Mouse (Mus musculus) erythroid progenitor cell, adult 5-6 weeks (primary cell): ENCODE data around the gene Sgtb. TPM values are rescaled to one million over a fixed set of nuclear protein-coding genes. Genes with fewer than 3 reads are reported as not detected.

ENCODE experiments used
- ATAC-seq: replicated peaks from 2 replicates; pipeline ENCODE4 v1.8.0; 2016; ENCODE audit warnings: moderate number of reproducible peaks, mild to moderate bottlenecking, moderate TSS enrichment, inconsistent platforms; ENCODE audit not compliant: poor library complexity, low FRiP score, severe bottlenecking
- total RNA-seq, 2 experiments: library from RNA; stranded (forward) in 1 of 2; stranded (reverse) in 1 of 2; fragments of 150-400 nt in 1 of 2; fragments of 186-747, 209-891 nt in 1 of 2; gene quantifications; 2 replicates each; pipeline versions ENCODE4 v1.2.3 to v1.2.4; 2015 to 2017; ENCODE audit warnings: low replicate concordance in 2 of 2

Sgtb gene
- total RNA-seq, 2 experiments from 2014 or later: not detected

DNA sequence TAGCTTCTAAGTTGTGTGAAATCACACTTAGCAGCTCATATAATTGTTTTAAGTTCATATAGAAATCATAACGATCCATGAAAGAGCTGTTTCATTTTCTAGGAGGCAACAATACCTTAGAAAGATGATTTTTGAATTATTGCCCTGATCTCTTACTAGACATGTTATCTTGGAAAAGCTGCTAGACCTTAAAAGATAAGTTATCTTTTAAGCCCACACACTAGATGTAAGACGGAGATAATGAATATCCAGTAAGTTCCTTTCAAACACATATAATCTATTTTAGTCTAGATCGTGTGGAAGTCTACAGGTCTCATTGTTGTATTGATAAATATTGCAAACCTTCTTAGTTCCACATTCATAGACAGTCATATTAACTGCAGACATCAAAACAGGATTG is 67.3 kb downstream of the Sgtb start:
- ATAC-seq: no peak

DNA sequence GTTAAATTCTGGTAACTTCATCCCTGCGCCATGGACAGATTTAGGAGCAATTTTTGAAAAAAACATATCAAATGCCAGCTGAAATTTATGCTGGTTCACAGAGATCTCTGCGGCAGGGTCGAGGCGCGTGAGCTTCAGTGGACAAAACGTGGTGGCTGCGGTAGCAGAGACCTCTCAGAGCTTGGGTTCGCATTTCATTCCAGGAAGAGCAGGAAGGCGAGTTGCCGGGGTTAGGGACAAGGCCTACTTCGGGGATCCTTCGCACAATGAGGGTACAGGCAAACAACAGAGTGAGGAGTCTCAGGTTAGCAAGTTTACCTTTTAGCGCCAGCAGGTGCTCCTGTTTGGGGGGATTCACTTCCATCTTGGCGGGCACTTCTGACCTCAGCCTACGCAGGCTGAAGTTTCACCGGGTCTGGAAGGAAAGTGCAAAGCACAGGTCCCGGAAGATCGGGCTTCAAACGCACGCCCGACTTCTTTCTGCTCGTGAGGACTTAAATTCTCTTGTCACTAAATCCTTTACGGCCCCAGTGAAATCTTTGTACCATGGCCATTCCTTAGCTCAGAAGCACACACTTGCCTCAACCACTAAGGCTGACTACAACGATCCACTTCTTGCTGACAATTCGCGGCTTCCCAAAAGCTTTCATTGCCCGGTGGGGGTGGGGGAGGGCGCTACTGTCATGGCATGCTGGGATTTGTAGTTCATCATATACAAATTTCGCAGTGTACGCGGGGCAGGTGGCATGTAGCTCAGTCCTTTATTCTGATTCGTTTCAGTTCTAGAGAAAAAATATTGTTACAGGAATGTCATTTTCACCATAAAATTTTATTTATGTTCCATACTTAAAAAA is 68.5 kb downstream of the Sgtb start, which contains the start of gene Trappc13:
Gene Trappc13, minus strand, starts transcription at position 674 of the 854 bp plus-strand sequence.
- peak; percentile 83 for ATAC-seq

DNA sequence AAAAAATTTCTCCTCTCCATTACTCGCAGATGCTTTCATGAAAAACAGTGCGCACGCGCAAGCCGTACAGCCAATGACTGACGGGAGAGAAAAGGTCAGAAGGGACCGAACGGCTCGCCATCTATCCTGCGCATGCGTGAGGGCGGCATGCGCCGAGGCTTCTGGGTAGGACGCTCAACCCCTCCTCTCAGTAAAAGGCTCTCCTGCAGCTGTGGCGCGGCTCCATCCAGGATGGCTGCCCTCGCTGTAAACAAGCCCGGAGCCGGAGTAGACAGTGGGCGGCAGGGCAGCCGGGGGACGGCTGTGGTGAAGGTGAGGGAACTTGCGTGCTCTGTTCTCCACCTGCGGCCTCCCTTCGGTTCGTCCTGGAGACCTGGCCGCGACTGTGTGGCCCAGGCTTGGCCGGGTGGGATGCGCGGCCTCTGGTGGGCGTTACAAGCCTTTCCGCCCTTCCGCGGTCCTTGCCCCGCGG is 69.1 kb downstream of the Sgtb start, which contains the start of gene Trim23:
Gene Trim23, plus strand, starts transcription at position 148 of the 472 bp plus-strand sequence.
- ATAC-seq: peak; percentile 89

DNA sequence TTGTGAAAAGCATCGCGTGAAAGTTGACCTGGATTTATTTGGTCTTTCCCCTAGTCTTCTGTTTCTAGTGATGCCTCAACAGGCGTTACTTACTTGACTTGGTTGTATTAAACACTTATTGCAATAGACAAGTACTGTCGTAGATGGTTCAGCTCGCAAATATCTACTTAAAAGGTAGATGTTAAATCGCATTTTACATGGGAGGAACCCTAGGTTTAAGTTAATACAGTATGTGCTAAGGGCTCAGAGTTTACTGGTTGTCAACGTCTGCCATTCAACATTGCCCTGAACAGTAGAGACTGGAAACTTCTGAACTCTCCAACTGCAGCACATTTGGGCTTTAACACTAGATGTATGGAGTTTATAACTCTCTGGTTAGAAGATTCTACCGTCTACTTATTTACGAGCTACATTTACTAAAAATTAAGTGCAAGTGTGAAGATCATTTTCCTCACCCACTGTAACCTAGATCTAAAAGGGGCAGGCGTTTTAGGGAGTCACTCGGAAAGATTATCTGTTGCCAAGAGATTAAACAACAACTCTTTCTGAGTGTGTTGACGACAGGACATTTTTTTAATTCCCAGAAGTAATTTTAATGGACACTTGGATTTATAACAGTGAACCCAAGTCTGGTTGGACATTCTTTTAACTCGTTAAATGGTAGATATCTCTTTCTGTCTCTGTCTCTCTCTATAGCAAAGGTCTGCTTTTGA is 69.8 kb downstream of the Sgtb start:
- peak; percentile 58 for ATAC-seq

DNA sequence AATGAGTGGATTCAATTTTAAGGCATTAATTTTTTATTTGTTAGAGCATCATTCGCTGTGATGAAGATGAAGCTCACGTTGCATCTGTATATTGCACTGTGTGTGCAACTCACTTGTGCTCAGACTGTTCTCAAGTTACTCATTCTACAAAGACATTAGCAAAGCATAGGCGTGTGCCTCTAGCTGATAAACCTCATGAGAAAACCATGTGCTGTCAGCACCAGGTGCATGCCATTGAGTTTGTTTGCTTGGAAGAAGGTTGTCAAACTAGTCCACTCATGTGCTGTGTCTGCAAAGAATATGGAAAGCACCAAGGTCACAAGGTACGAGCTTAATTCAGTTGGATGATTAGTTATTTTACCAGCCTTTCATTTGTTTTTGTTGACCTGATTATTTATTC is 77.8 kb downstream of the Sgtb start:
- no peak for ATAC-seq

Other genes starting within 250 kb of the Sgtb start
- gene Erbin, start 189.2 kb upstream of the Sgtb start, total RNA-seq (2015; ENCODE audit: low replicate concordance): 47.4 and 47.6 TPM in 2 replicates
- gene Erbin, start 189.2 kb upstream of the Sgtb start, total RNA-seq (2017; ENCODE audit: low replicate concordance): 34.8 and 37.5 TPM in 2 replicates
- gene Nln, start 127 bp upstream of the Sgtb start, total RNA-seq (2015; ENCODE audit: low replicate concordance): 5.8 and 11.7 TPM in 2 replicates
- 3.5 and 4.4 TPM in 2 replicates for gene Nln, start 127 bp upstream of the Sgtb start, total RNA-seq (2017; ENCODE audit: low replicate concordance)
- gene Trappc13, start 68.7 kb downstream of the Sgtb start, total RNA-seq (2015; ENCODE audit: low replicate concordance): 28.8 and 49.9 TPM in 2 replicates
- 23.5 and 27.3 TPM in 2 replicates for gene Trappc13, start 68.7 kb downstream of the Sgtb start, total RNA-seq (2017; ENCODE audit: low replicate concordance)
- gene Trim23, start 69.1 kb downstream of the Sgtb start, total RNA-seq (2015; ENCODE audit: low replicate concordance): 21.3 and 22.2 TPM in 2 replicates
- gene Trim23, start 69.1 kb downstream of the Sgtb start, total RNA-seq (2017; ENCODE audit: low replicate concordance): 28.4 and 50.7 TPM in 2 replicates
- 128 and 134 TPM in 2 replicates for gene Cenpk, start 118.9 kb downstream of the Sgtb start, total RNA-seq (2015; ENCODE audit: low replicate concordance)
- gene Cenpk, start 118.9 kb downstream of the Sgtb start, total RNA-seq (2017; ENCODE audit: low replicate concordance): 324 and 373 TPM in 2 replicates
- gene Ppwd1, start 119.1 kb downstream of the Sgtb start, total RNA-seq (2015; ENCODE audit: low replicate concordance): 72.5 and 74.6 TPM in 2 replicates
- 56.1 and 100 TPM in 2 replicates for gene Ppwd1, start 119.1 kb downstream of the Sgtb start, total RNA-seq (2017; ENCODE audit: low replicate concordance)
- gene Adamts6, start 178.1 kb downstream of the Sgtb start, total RNA-seq (2015; ENCODE audit: low replicate concordance): 1.1 and 2.9 TPM in 2 replicates
- gene Adamts6, start 178.1 kb downstream of the Sgtb start, total RNA-seq (2017; ENCODE audit: low replicate concordance): 0.61 and 1.3 TPM in 2 replicates